Mouse (Mus musculus): ENCODE results near the gene Dppa3.
A peak's percentile ranks its signal among the peaks of the same experiment; 100 is the strongest.
"Not testable (repeated sequence)": the region's sequence is repeated elsewhere in the genome, so short reads cannot be mapped to it uniquely, and the experiment has no call there.

Gene Dppa3

GRCm38 (mm10) chr6:122609771-122610170, 16.4 kb upstream of the Dppa3 start, which contains the start of gene Gdf3:
Gdf3 (minus strand) TSS chr6:122610087.
- DNase-seq (ENCODE audit: low read depth, low spot score), result no peak

GRCm38 (mm10) chr6:122612426-122612825, 13.8 kb upstream of the Dppa3 start:
- no peak for DNase-seq (ENCODE audit: low read depth, low spot score)

GRCm38 (mm10) chr6:122614047-122614446, 12.2 kb upstream of the Dppa3 start:
- no peak for DNase-seq (ENCODE audit: low read depth, low spot score)

- DNase-seq (ENCODE audit: low read depth, low spot score), result no peak
These were observed 10.2 kb upstream of the Dppa3 start for GRCm38 (mm10) chr6:122616022-122616421.

GRCm38 (mm10) chr6:122621066-122621465, 5.1 kb upstream of the Dppa3 start:
- no peak for DNase-seq (ENCODE audit: low read depth, low spot score)

- DNase-seq (ENCODE audit: low read depth, low spot score), result no peak
These were observed 1.7 kb upstream of the Dppa3 start for GRCm38 (mm10) chr6:122624480-122624879.

GRCm38 (mm10) chr6:122625156-122625555, 1.1 kb upstream of the Dppa3 start:
- no peak for DNase-seq (ENCODE audit: low read depth, low spot score)

GRCm38 (mm10) chr6:122627469-122628108, 1.4 kb downstream of the Dppa3 start:
- DNase-seq (ENCODE audit: low read depth, low spot score), result no peak

- no peak for DNase-seq (ENCODE audit: low read depth, low spot score)
These were observed 7.2 kb downstream of the Dppa3 start for GRCm38 (mm10) chr6:122633411-122633810.

GRCm38 (mm10) chr6:122635315-122635714, 9.1 kb downstream of the Dppa3 start:
- no peak for DNase-seq (ENCODE audit: low read depth, low spot score)

- no peak for DNase-seq (ENCODE audit: low read depth, low spot score)
These were observed 10.5 kb downstream of the Dppa3 start for GRCm38 (mm10) chr6:122636666-122637065.

- DNase-seq (ENCODE audit: low read depth, low spot score), result not testable (repeated sequence)
These were observed 11.4 kb downstream of the Dppa3 start for GRCm38 (mm10) chr6:122637566-122637965.

GRCm38 (mm10) chr6:122644196-122644595, 18.0 kb downstream of the Dppa3 start:
- not testable (repeated sequence) for DNase-seq (ENCODE audit: low read depth, low spot score)

GRCm38 (mm10) chr6:122649903-122650302, 23.7 kb downstream of the Dppa3 start:
- DNase-seq (ENCODE audit: low read depth, low spot score), result no peak

- no peak for DNase-seq (ENCODE audit: low read depth, low spot score)
These were observed 24.3 kb downstream of the Dppa3 start for GRCm38 (mm10) chr6:122650398-122650980.

- no peak for DNase-seq (ENCODE audit: low read depth, low spot score)
These were observed 28.1 kb downstream of the Dppa3 start for GRCm38 (mm10) chr6:122654301-122654700.

GRCm38 (mm10) chr6:122657630-122658029, 31.4 kb downstream of the Dppa3 start:
- no peak for DNase-seq (ENCODE audit: low read depth, low spot score)

GRCm38 (mm10) chr6:122659567-122659966, 33.4 kb downstream of the Dppa3 start:
- no peak for DNase-seq (ENCODE audit: low read depth, low spot score)

- peak; percentile 56 for DNase-seq (ENCODE audit: low read depth, low spot score)
These were observed 34.6 kb downstream of the Dppa3 start for GRCm38 (mm10) chr6:122660601-122661379.

- DNase-seq (ENCODE audit: low read depth, low spot score), result no peak
These were observed 36.5 kb downstream of the Dppa3 start for GRCm38 (mm10) chr6:122662551-122663264.

- no peak for DNase-seq (ENCODE audit: low read depth, low spot score)
These were observed 37.5 kb downstream of the Dppa3 start for GRCm38 (mm10) chr6:122663596-122664206.

- DNase-seq (ENCODE audit: low read depth, low spot score), result no peak
These were observed 39.7 kb downstream of the Dppa3 start for GRCm38 (mm10) chr6:122665866-122666265.

Measured in retina, postnatal 7 days (tissue).